Mouse (Mus musculus): ENCODE results near the gene Dmrta1. TPM values are rescaled to one million over a fixed set of nuclear protein-coding genes. Genes with fewer than 3 reads are reported as not detected.

Dmrta1 gene
- polyA plus RNA-seq, 1 experiment = 0.31 TPM

DNA sequence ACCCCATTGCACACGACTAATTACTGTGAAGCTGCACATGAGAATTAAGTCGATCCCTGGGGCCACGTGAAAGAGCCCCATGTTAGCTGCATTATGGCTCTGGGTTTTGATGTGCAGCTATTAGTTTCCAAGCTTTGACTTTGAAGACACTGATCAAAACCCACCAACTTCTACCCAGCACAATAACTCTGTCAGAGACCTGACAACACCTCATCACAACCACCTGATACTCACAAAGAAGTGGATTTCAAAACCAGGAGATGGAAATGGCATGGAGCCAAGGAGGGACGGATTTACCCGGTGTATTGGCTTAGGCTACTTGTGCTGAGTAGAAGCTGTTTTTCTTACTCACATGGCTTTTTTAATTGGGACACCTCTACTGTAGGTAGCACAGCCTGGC, 523 bp upstream of the Dmrta1 start:
- Histone ChIP-seq H3K4me3 (ENCODE audit: low read depth, low read length) (no peak overlapping the region), H3K9me3 (replicated peaks; ENCODE audit: control insufficient read depth, insufficient read depth, low read length, poor library complexity, severe bottlenecking) (no peaks in the 10 kb centered on the region), H3K27ac (ENCODE audit: insufficient read depth, low read length) (no peak overlapping the region), H3K27me3 (ENCODE audit: control insufficient read depth, insufficient read depth, low read length, poor library complexity, severe bottlenecking) (no peaks in the 10 kb centered on the region), H3K9ac (ENCODE audit: low read depth, poor library complexity, severe bottlenecking) (no peak overlapping the region), H3K36me3 (ENCODE audit: control insufficient read depth, insufficient read depth, low read length, poor library complexity, severe bottlenecking) (no peaks in the 10 kb centered on the region), H3K4me1 (ENCODE audit: control insufficient read depth, insufficient read depth, low read length) (no peaks in the 10 kb centered on the region)
- TF ChIP-seq CTCF (IDR thresholded peaks at IDR 0.05; ENCODE audit: low read depth, low read length) (no peak), EP300 (IDR thresholded peaks at IDR 0.05; ENCODE audit: insufficient read depth, low read depth, low read length) (no peak), POLR2A (IDR thresholded peaks at IDR 0.05; ENCODE audit: insufficient read depth, low read length) (no peak)

DNA sequence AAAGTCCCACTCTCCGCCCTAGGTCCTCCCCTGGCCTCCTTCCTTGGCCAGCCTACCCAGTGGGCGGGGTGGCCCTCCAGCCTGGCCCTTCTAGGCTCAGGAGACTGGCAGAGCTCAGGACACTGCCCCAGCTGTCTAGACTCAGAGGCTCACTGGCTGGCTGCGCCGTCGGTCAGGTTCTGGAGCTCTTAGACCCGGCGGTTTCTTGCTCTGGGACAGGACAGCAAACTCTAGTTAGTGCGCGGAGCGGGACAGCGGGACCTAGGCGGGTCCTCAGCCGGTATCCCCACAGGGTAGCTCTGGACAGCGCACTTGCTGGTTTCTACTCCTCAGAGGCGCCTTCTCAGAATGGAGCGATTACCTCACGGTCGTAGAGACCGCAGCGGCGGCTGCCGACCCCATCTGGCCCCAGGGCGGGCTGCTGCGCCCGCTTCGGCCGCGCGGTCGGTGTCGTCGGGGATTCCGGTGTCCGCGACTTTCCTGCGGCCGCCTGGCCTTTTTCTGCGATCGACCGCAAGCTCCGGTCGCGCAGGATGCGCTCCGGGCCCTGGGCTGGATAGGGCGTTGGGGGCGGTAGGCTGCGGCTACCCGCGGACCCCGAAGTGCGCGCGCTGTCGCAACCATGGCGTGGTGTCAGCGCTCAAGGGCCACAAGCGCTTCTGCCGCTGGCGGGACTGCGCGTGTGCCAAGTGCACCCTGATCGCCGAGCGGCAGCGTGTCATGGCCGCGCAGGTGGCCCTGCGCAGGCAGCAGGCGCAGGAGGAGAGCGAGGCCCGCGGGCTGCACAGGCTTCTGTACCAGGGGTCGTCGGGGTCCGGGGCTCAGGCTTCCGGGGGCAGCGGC, 8.9 kb downstream of the Dmrta1 start:
- peak overlapping the region; percentile 46 for H3K9ac ChIP-seq (ENCODE audit: low read depth, poor library complexity, severe bottlenecking)
- no peak for TF ChIP-seq EP300 (IDR thresholded peaks at IDR 0.05; ENCODE audit: insufficient read depth, low read depth, low read length)
- no peaks in the 10 kb centered on the region for H3K36me3 ChIP-seq (ENCODE audit: control insufficient read depth, insufficient read depth, low read length, poor library complexity, severe bottlenecking)
- peaks cover 12% of the 10 kb centered on the region for H3K27me3 ChIP-seq (ENCODE audit: control insufficient read depth, insufficient read depth, low read length, poor library complexity, severe bottlenecking)
- H3K9me3 ChIP-seq (replicated peaks; ENCODE audit: control insufficient read depth, insufficient read depth, low read length, poor library complexity, severe bottlenecking) = no peaks in the 10 kb centered on the region
- H3K4me1 ChIP-seq (ENCODE audit: control insufficient read depth, insufficient read depth, low read length) = no peaks in the 10 kb centered on the region
- peak overlapping the region; percentile 60 for H3K4me3 ChIP-seq (ENCODE audit: low read depth, low read length)
- H3K27ac ChIP-seq (ENCODE audit: insufficient read depth, low read length) = no peak overlapping the region

DNA sequence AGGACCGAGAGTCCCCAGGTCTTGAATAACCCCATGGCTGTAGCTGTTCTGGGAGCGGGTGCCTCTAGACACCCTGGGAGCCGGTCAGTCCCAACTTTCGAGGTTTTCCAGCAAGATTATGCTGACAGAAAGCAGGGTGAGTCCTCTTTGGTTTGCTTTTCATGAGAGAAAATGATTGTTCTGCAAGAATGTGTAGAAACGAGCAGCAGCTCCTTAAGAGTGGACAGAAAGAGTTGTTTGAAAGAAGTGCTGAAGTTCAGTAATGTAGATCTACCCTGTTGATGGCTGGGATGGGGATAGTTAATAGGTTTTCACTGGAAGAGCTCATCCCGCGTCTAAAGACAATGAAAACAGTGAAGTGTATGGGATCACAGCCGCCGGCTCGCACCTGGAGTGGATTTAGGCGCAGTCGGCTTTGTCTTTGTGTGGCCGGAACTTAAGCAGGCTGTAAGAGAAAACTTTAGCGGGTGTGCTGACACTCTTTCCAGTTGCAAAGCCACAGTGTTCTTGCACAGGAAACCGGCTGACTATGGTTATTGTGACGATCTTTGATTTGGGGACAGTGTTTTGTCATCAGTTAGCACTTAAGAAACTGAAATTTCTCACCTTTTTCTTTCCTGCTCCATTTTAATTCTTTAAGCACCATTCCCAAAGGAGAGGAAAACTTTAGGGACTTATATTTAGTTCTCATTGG, 9.7 kb downstream of the Dmrta1 start:
- Histone ChIP-seq H3K27ac (ENCODE audit: insufficient read depth, low read length) (no peak overlapping the region), H3K27me3 (ENCODE audit: control insufficient read depth, insufficient read depth, low read length, poor library complexity, severe bottlenecking) (peaks cover 12% of the 10 kb centered on the region), H3K4me3 (ENCODE audit: low read depth, low read length) (peak overlapping the region; percentile 60)

DNA sequence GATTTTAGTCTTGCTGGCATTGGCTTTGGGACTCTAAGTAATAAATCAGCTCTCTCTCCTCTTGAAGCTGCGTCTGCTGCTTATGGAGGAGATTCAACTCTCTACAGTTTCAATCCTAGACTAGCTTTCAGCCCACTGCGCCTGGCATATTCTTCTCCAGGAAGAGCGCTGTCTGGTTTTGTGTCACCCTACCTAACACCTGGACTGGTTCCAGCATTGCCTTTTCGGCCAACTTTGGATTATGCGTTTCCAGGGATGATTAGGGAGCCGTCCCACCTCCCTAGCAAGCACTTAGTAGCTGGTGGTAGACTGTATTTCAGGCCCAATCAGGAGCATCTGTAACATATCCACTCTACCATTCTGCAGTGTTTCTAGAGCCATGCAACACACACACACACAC, 12.7 kb downstream of the Dmrta1 start:
- Histone ChIP-seq H3K4me3 (ENCODE audit: low read depth, low read length) (no peak overlapping the region), H3K9me3 (replicated peaks; ENCODE audit: control insufficient read depth, insufficient read depth, low read length, poor library complexity, severe bottlenecking) (no peaks in the 10 kb centered on the region), H3K27me3 (ENCODE audit: control insufficient read depth, insufficient read depth, low read length, poor library complexity, severe bottlenecking) (peaks cover 12% of the 10 kb centered on the region), H3K36me3 (ENCODE audit: control insufficient read depth, insufficient read depth, low read length, poor library complexity, severe bottlenecking) (no peaks in the 10 kb centered on the region), H3K9ac (ENCODE audit: low read depth, poor library complexity, severe bottlenecking) (no peak overlapping the region), H3K27ac (ENCODE audit: insufficient read depth, low read length) (no peak overlapping the region), H3K4me1 (ENCODE audit: control insufficient read depth, insufficient read depth, low read length) (no peaks in the 10 kb centered on the region)
- TF ChIP-seq POLR2A (IDR thresholded peaks at IDR 0.05; ENCODE audit: insufficient read depth, low read length) (no peak), CTCF (IDR thresholded peaks at IDR 0.05; ENCODE audit: low read depth, low read length) (no peak), EP300 (IDR thresholded peaks at IDR 0.05; ENCODE audit: insufficient read depth, low read depth, low read length) (no peak)

More for the DNA sequence above, 9.7 kb downstream of the Dmrta1 start:
- Histone ChIP-seq H3K36me3 (ENCODE audit: control insufficient read depth, insufficient read depth, low read length, poor library complexity, severe bottlenecking) (no peaks in the 10 kb centered on the region), H3K9ac (ENCODE audit: low read depth, poor library complexity, severe bottlenecking) (peak overlapping the region; percentile 46), H3K4me1 (ENCODE audit: control insufficient read depth, insufficient read depth, low read length) (no peaks in the 10 kb centered on the region), H3K9me3 (replicated peaks; ENCODE audit: control insufficient read depth, insufficient read depth, low read length, poor library complexity, severe bottlenecking) (no peaks in the 10 kb centered on the region)
- no peak for TF ChIP-seq EP300 (IDR thresholded peaks at IDR 0.05; ENCODE audit: insufficient read depth, low read depth, low read length)
- no peak for TF ChIP-seq CTCF (IDR thresholded peaks at IDR 0.05; ENCODE audit: low read depth, low read length)
- TF ChIP-seq POLR2A (IDR thresholded peaks at IDR 0.05; ENCODE audit: insufficient read depth, low read length) = no peak

DNA sequence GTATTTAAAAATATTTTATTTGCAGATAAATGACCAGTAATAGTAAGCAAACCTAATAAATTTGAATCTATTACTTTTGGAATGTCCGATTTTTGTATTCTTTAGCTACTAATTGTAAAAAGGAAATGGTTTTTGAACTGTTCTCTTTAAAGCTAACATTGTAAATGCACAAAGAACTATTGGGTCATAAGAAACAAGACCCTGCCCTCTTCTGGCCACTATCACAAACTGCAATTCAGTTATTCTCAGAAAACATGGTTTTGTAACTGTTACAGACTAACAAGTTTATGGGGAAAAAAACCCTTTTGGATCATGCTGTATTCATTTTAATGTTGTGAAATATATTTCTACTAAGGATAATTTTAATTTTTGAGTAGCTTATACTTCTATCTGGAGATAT, 13.5 kb downstream of the Dmrta1 start:
- TF ChIP-seq CTCF (IDR thresholded peaks at IDR 0.05; ENCODE audit: low read depth, low read length) = no peak
- no peak for TF ChIP-seq POLR2A (IDR thresholded peaks at IDR 0.05; ENCODE audit: insufficient read depth, low read length)
- no peak for TF ChIP-seq EP300 (IDR thresholded peaks at IDR 0.05; ENCODE audit: insufficient read depth, low read depth, low read length)
- Histone ChIP-seq H3K9ac (ENCODE audit: low read depth, poor library complexity, severe bottlenecking) (no peak overlapping the region), H3K27me3 (ENCODE audit: control insufficient read depth, insufficient read depth, low read length, poor library complexity, severe bottlenecking) (peaks cover 10% of the 10 kb centered on the region), H3K36me3 (ENCODE audit: control insufficient read depth, insufficient read depth, low read length, poor library complexity, severe bottlenecking) (no peaks in the 10 kb centered on the region), H3K4me1 (ENCODE audit: control insufficient read depth, insufficient read depth, low read length) (no peaks in the 10 kb centered on the region), H3K9me3 (replicated peaks; ENCODE audit: control insufficient read depth, insufficient read depth, low read length, poor library complexity, severe bottlenecking) (no peaks in the 10 kb centered on the region), H3K4me3 (ENCODE audit: low read depth, low read length) (no peak overlapping the region), H3K27ac (ENCODE audit: insufficient read depth, low read length) (no peak overlapping the region)

DNA sequence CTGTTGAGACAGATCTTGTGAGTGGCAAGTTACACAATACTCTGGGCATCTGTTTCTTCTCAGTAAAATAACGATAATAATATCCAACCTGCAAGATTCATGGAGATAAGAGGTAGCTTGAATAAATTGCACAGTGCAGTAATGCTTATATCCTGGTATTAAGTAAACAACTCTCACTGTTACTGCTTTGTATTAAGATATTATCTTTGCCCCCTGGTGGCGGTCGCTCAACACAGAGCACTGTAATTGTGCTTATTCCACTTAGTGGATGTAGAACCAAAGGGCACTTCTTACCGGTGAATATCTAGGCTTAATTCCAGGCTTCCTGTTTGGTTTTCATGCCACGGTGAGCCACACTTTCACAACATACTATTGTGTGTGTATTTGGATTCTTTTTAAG, 16.4 kb downstream of the Dmrta1 start:
- H3K27me3 ChIP-seq (ENCODE audit: control insufficient read depth, insufficient read depth, low read length, poor library complexity, severe bottlenecking) = peaks cover 3% of the 10 kb centered on the region; the same call in 1 of the 2 replicates
- H3K27ac ChIP-seq (ENCODE audit: insufficient read depth, low read length) = no peak overlapping the region
- H3K4me3 ChIP-seq (ENCODE audit: low read depth, low read length) = no peak overlapping the region
- TF ChIP-seq CTCF (IDR thresholded peaks at IDR 0.05; ENCODE audit: low read depth, low read length) (no peak), EP300 (IDR thresholded peaks at IDR 0.05; ENCODE audit: insufficient read depth, low read depth, low read length) (no peak), POLR2A (IDR thresholded peaks at IDR 0.05; ENCODE audit: insufficient read depth, low read length) (no peak)
- no peaks in the 10 kb centered on the region for H3K9me3 ChIP-seq (replicated peaks; ENCODE audit: control insufficient read depth, insufficient read depth, low read length, poor library complexity, severe bottlenecking)
- no peaks in the 10 kb centered on the region for H3K4me1 ChIP-seq (ENCODE audit: control insufficient read depth, insufficient read depth, low read length)
- H3K9ac ChIP-seq (ENCODE audit: low read depth, poor library complexity, severe bottlenecking) = no peak overlapping the region
- no peaks in the 10 kb centered on the region for H3K36me3 ChIP-seq (ENCODE audit: control insufficient read depth, insufficient read depth, low read length, poor library complexity, severe bottlenecking)

All from ES-Bruce4 (cell line).